19 mouse cellular contexts compared by ENCODE assay signal in the genomic region with DNA sequence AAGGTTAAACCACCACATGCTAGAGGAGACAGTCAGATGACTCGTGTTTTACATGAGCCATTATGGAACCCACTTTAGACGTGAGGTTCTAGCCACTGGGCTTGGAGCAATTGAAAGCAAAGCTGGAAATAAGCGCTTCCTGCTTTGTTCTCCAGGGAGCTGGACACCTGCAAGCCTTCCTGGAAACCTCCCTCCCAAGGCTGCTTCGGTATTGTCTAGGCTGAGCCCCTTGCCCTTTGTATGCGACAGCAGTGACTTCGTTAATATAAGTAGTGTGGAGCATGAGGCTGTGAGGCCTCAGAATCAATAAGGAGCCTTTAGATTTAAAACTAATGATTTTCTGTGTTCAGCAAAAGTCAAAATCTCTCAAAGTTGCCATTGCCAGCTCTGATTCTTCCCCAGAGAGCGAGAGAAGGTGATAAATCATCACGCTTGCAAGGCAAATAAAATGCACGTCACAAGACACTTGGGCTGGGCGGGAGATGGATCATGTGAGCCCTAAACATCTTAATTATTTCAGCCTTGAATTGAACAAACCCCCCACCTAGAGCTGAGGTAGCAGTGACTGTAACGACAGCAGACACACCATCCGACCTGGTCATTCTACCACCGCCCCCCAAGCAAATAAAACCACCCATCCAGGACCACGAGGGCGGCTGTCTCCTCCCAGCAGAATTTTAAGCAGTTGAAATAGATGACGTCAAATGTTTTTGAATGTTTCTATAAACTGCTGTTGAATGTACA.
DNase-seq lines count a peak whose midpoint lies in the region; ATAC-seq and TF ChIP-seq lines count a peak whose summit lies in the region.
"Had no signal": no experiment of that assay in that cellular context is flagged by ENCODE, and none has a peak within 500 bp of the region (broad histone marks: within the 10 kb centered on the region; RNA-seq: fewer than 3 reads in every experiment).

No protein-coding gene starts in this region.

- ATAC-seq in kidney, embryonic 14.5 days (ENCODE audit: low FRiP score, low TSS enrichment): 0 out of 2 replicates have a peak, but pooled peaks have one; percentile 52
- ATAC-seq in hindbrain, embryonic 14.5 days (ENCODE audit: low FRiP score): no peak
- no peak for ATAC-seq in midbrain, postnatal 0 days (ENCODE audit: low FRiP score)
- no peak for ATAC-seq in CD4-positive, CD25-positive, alpha-beta regulatory T cell, adult 4 months
- ATAC-seq: lung, postnatal 0 days had no signal

- H3K36me3 ChIP-seq in kidney, embryonic 14.5 days (ENCODE audit: control insufficient read depth, insufficient read depth, low read length): no peaks in the 10 kb centered on the region
- H3K36me3 ChIP-seq in hindbrain, embryonic 14.5 days (replicated peaks; ENCODE audit: control insufficient read depth, insufficient read depth): no peaks in the 10 kb centered on the region
- H3K36me3 ChIP-seq in midbrain, postnatal 0 days (ENCODE audit: insufficient read depth, low read length): no peaks in the 10 kb centered on the region
- H3K36me3 ChIP-seq: embryonic facial prominence, embryonic 15.5 days; heart, embryonic 12.5 days; limb, embryonic 15.5 days; liver, embryonic 15.5 days had no signal

- no peak overlapping the region for H3K4me3 ChIP-seq in kidney, embryonic 14.5 days (ENCODE audit: low read length)
- no peak overlapping the region for H3K4me3 ChIP-seq in hindbrain, embryonic 14.5 days (replicated peaks; ENCODE audit: low read length)
- H3K4me3 ChIP-seq in midbrain, postnatal 0 days (ENCODE audit: low read depth, low read length): no peak overlapping the region
- H3K4me3 ChIP-seq: embryonic facial prominence, embryonic 15.5 days; heart, embryonic 12.5 days; limb, embryonic 15.5 days; liver, embryonic 15.5 days had no signal

- no peaks in the 10 kb centered on the region for H3K27me3 ChIP-seq in kidney, embryonic 14.5 days (ENCODE audit: control insufficient read depth, insufficient read depth, low read length)
- no peaks in the 10 kb centered on the region for H3K27me3 ChIP-seq in hindbrain, embryonic 14.5 days (ENCODE audit: control insufficient read depth, insufficient read depth, low read length)
- H3K27me3 ChIP-seq in midbrain, postnatal 0 days (ENCODE audit: insufficient read depth, low read length): no peaks in the 10 kb centered on the region
- H3K27me3 ChIP-seq: embryonic facial prominence, embryonic 15.5 days; heart, embryonic 12.5 days; limb, embryonic 15.5 days; liver, embryonic 15.5 days had no signal

- no peak overlapping the region for H3K27ac ChIP-seq in kidney, embryonic 14.5 days (ENCODE audit: low read depth, low read length)
- H3K27ac ChIP-seq in hindbrain, embryonic 14.5 days: 0 out of 2 replicates have a peak overlapping the region, but pooled peaks have one; percentile 38
- peak overlapping the region; percentile 34; the same call in 1 of the 2 replicates for H3K27ac ChIP-seq in midbrain, postnatal 0 days (ENCODE audit: low read depth, low read length)
- H3K27ac ChIP-seq: embryonic facial prominence, embryonic 15.5 days; limb, embryonic 15.5 days; liver, embryonic 15.5 days had no signal

- no peak for TF ChIP-seq CTCF in midbrain, postnatal 0 days (IDR thresholded peaks at IDR 0.05)

- no peak for DNase-seq in kidney, postnatal 4 days
- peak; percentile 4 for DNase-seq in R1 (ENCODE audit: low read depth, low spot score)
- no peak for DNase-seq in hindbrain, embryonic 14.5 days (ENCODE audit: low spot score)
- no peak for DNase-seq in midbrain, postnatal 0 days (ENCODE audit: low spot score)
- DNase-seq in cerebellum, adult 8-10 months: no peak
- DNase-seq: adrenal gland, postnatal 10 days; B cell, adult 2 months; cerebellum, postnatal 14 days; embryo, embryonic 11 days; heart, adult 11 months; heart, postnatal 14 days; kidney, postnatal 14 days had no signal

- 30% methylated on average over 16 of the region's 16 CpGs for WGBS in kidney, embryonic 14.5 days
- 30% methylated on average over 16 of the region's 16 CpGs for WGBS in hindbrain, embryonic 14.5 days
- 41% methylated on average over 16 of the region's 16 CpGs for WGBS in midbrain, postnatal 0 days

- H3K4me2 ChIP-seq in kidney, embryonic 14.5 days (replicated peaks; ENCODE audit: low read depth, low read length): no peak overlapping the region
- 0 out of 2 replicates have a peak overlapping the region, but pooled peaks have one; percentile 10 for H3K4me2 ChIP-seq in hindbrain, embryonic 14.5 days (replicated peaks)
- no peak overlapping the region for H3K4me2 ChIP-seq in midbrain, postnatal 0 days (ENCODE audit: low read depth, low read length, poor library complexity, severe bottlenecking)
- H3K4me2 ChIP-seq: embryonic facial prominence, embryonic 15.5 days; heart, embryonic 12.5 days; limb, embryonic 15.5 days; liver, embryonic 15.5 days had no signal

- H3K4me1 ChIP-seq in kidney, embryonic 14.5 days (ENCODE audit: control insufficient read depth, insufficient read depth, low read length): no peaks in the 10 kb centered on the region
- H3K4me1 ChIP-seq in hindbrain, embryonic 14.5 days (replicated peaks; ENCODE audit: control insufficient read depth, insufficient read depth, low read length): peaks cover 11% of the 10 kb centered on the region
- H3K4me1 ChIP-seq in midbrain, postnatal 0 days (ENCODE audit: insufficient read depth, low read length): no peaks in the 10 kb centered on the region
- H3K4me1 ChIP-seq: embryonic facial prominence, embryonic 15.5 days; heart, embryonic 12.5 days; liver, embryonic 15.5 days had no signal

- no peaks in the 10 kb centered on the region for H3K9me3 ChIP-seq in kidney, embryonic 14.5 days (ENCODE audit: control insufficient read depth, low read length)
- no peaks in the 10 kb centered on the region for H3K9me3 ChIP-seq in hindbrain, embryonic 14.5 days (ENCODE audit: control insufficient read depth, low read length)
- no peaks in the 10 kb centered on the region for H3K9me3 ChIP-seq in midbrain, postnatal 0 days (ENCODE audit: low read length)
- H3K9me3 ChIP-seq: embryonic facial prominence, embryonic 15.5 days; heart, embryonic 12.5 days; limb, embryonic 15.5 days; liver, embryonic 15.5 days had no signal

- no peak overlapping the region for H3K9ac ChIP-seq in kidney, embryonic 14.5 days (ENCODE audit: low read depth, low read length)
- no peak overlapping the region for H3K9ac ChIP-seq in hindbrain, embryonic 14.5 days
- no peak overlapping the region for H3K9ac ChIP-seq in midbrain, postnatal 0 days (replicated peaks; ENCODE audit: low read length, poor library complexity, severe bottlenecking)
- H3K9ac ChIP-seq: embryonic facial prominence, embryonic 15.5 days; heart, embryonic 12.5 days; limb, embryonic 15.5 days; liver, embryonic 15.5 days had no signal
